Mouse (Mus musculus) megakaryocyte, adult 5-6 weeks (primary cell): Measurements from ENCODE around the gene Cd44. TPM values are rescaled to one million over a fixed set of nuclear protein-coding genes. Genes with fewer than 3 reads are reported as not detected.

Source experiments
- ATAC-seq: 2 replicates; pipeline ENCODE4 v1.8.0; 2016; ENCODE audit warnings: mild to moderate bottlenecking, inconsistent platforms; ENCODE audit not compliant: poor library complexity, severe bottlenecking
- total RNA-seq, 2 experiments: library from RNA; stranded (forward) in 1 of 2; stranded (reverse) in 1 of 2; fragments of 153-499, 151-499 nt in 1 of 2; fragments of 221-1000, 200-1000 nt in 1 of 2; gene quantifications; 2 replicates each; pipeline versions ENCODE4 v1.2.3 to v1.2.4; 2015 to 2017

Gene Cd44
- total RNA-seq, 2 experiments from 2014 or later, result 289 to 368 TPM

- no peak for ATAC-seq
Measured at GRCm38 (mm10) chr2:102825961-102826633, 75.4 kb downstream of the Cd44 start.

- no peak for ATAC-seq
Measured at GRCm38 (mm10) chr2:102822036-102822435, 79.4 kb downstream of the Cd44 start.

- no peak for ATAC-seq
Measured at GRCm38 (mm10) chr2:102820790-102821189, 80.7 kb downstream of the Cd44 start.

- no peak for ATAC-seq
Measured at GRCm38 (mm10) chr2:102820225-102820711, 81.2 kb downstream of the Cd44 start.

- ATAC-seq, result peak; percentile 62
Measured at GRCm38 (mm10) chr2:102815289-102815809, 86.1 kb downstream of the Cd44 start.

- peak; percentile 58 for ATAC-seq
Measured at GRCm38 (mm10) chr2:102812756-102813155, 88.7 kb downstream of the Cd44 start.

- ATAC-seq, result no peak
Measured at GRCm38 (mm10) chr2:102809436-102809835, 92.0 kb downstream of the Cd44 start.

GRCm38 (mm10) chr2:102807633-102808032, 93.8 kb downstream of the Cd44 start:
- ATAC-seq, result no peak

GRCm38 (mm10) chr2:102805761-102806496, 95.5 kb downstream of the Cd44 start:
- no peak for ATAC-seq

- ATAC-seq, result no peak
Measured at GRCm38 (mm10) chr2:102805283-102805682, 96.2 kb downstream of the Cd44 start.

GRCm38 (mm10) chr2:102804109-102804508, 97.4 kb downstream of the Cd44 start:
- ATAC-seq, result peak; percentile 27; the same call in 1 of the 2 replicates

- ATAC-seq, result no peak
Measured at GRCm38 (mm10) chr2:102801899-102802298, 99.6 kb downstream of the Cd44 start.

GRCm38 (mm10) chr2:102798149-102798548, 103.3 kb downstream of the Cd44 start:
- ATAC-seq, result no peak

- ATAC-seq, result peak; percentile 40; the same call in 1 of the 2 replicates
Measured at GRCm38 (mm10) chr2:102795034-102795433, 106.4 kb downstream of the Cd44 start.

GRCm38 (mm10) chr2:102792804-102793203, 108.7 kb downstream of the Cd44 start:
- no peak for ATAC-seq

GRCm38 (mm10) chr2:102791641-102792040, 109.8 kb downstream of the Cd44 start:
- peak; percentile 43; the same call in 1 of the 2 replicates for ATAC-seq

- ATAC-seq, result no peak
Measured at GRCm38 (mm10) chr2:102785696-102786095, 115.8 kb downstream of the Cd44 start.

GRCm38 (mm10) chr2:102782751-102783150, 118.7 kb downstream of the Cd44 start:
- ATAC-seq, result no peak

- no peak for ATAC-seq
Measured at GRCm38 (mm10) chr2:102778208-102778607, 123.3 kb downstream of the Cd44 start.

- no peak for ATAC-seq
Measured at GRCm38 (mm10) chr2:102775561-102775960, 125.9 kb downstream of the Cd44 start.

- no peak for ATAC-seq
Measured at GRCm38 (mm10) chr2:102774700-102775099, 126.8 kb downstream of the Cd44 start.

- no peak for ATAC-seq
Measured at GRCm38 (mm10) chr2:102772276-102772675, 129.2 kb downstream of the Cd44 start.
